Mouse (Mus musculus): Measurements from ENCODE around the gene Mmel1.

The Mmel1 gene

DNA sequence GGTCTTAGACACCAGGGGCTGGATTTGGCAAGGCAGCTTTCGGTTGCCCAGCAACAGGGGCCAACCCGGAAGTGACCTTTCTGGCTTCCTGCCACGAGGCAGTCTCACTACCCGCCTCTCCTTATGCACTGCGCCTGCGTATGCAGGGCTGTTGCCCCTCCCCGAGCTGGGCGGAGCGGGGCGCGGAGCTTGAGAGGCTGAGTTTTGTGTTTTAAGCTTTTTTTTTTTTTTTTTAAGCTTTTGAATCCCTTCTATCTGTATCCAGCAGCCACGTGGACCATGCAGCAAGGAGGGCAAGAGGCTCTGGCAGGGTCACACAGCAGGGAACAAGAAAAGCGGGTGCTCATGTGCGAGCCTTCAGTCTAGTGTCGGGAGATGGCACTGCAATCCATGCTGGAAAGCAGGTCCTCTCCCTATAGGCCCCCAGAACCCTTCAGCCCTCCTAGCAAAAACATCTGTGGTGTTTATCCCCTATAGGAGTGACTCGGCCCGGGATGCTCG is 5.1 kb upstream of the Mmel1 start:
- peak; percentile 89 for DNase-seq (ENCODE audit: low read depth, low spot score)

DNA sequence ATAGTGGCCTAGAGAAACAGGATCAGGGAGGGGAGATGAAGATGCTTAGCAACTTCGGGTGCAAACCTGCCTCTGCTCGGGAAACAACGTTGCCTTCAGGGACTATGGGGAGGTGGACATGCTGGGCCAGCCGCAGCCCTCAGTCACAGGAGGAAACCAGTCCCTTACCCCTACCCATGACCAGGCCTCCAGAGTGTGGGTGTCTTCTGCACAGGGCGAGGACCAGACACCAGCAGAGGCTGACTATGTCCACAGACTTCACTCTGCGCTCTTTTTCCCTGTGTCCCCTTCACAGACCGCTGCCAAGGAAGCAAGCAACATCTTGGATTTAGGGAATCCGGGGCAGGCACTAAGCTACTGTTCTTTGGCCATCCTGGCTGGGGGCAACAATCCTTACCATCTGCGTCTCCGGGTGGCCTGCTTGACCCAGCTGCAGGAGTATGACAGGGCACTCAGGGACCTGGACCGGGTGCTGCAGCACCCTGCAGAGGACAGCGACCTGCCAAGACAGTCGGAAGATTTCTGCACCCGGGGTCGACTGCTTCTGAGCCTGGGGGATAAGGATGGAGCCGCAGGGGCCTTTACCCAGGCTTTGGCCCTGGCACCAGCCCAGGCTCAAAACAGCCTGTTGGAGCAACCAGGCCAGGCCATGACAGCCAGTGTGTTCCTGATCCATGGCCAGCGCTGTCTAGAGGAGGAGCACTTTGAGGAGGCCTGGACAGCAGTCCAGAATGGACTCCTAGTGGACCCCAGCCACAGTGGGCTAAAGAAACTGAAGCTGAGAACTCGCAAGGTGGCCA is 4.2 kb upstream of the Mmel1 start:
- no peak for DNase-seq (ENCODE audit: low read depth, low spot score)

DNA sequence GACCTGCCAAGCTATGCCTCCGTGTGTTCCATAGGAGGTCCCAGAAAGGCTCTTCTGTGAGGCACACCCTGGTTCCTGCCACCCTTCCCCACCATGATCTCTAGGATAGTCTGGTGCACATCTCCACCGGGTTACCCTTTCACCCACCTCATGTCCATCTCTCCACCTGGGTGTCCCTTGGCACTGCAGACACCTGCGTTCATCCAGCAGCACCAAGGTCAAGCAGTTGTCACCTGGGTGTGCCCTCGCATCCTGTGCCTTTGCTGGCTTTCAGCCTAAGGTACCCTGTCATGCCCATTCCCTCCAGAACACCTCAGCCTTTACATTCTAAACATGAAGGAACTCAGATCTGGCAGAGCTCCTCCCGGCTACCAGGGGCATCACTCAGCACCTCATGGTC is 3.0 kb upstream of the Mmel1 start:
- no peak for DNase-seq (ENCODE audit: low read depth, low spot score)

DNA sequence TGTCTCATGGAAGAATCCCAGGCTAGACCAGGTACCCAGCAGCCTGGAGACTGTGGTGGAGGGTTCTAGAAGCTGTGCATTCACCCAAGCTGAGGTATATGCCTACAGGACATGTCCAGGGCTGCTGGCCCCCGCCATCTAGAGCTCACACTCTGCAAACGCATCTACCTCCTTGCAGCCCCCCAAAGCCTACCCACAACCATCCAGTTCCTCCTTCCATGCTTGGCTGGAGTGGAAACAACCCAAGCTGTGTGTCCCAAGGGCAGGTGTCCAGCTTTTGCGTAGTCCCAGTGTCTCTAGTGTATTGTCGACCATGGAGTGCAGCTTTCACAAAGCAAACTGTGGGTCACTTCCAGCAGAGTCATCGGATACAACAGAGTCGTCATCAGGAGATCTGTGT is 2.1 kb upstream of the Mmel1 start:
- DNase-seq (ENCODE audit: low read depth, low spot score): no peak

DNA sequence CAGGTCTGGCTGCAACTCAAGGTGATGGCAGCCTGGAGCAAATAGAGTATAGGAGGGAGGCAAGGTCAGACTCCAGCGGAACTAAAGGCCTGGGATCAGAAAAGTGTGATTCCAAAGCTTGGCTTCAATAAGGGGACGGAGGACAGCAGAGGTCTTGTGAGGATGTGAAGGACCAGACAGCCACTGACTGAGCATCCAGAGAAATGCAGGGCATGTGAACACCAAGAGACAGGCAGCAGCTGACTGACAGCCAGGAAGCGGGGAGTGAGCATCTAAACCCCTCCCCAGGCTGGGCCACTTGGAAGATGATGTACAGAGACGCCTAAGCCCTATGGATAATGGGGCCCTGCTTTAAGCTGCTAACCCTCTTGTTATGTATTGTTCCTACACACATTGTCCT is 1.3 kb downstream of the Mmel1 start:
- no peak for DNase-seq (ENCODE audit: low read depth, low spot score)

DNA sequence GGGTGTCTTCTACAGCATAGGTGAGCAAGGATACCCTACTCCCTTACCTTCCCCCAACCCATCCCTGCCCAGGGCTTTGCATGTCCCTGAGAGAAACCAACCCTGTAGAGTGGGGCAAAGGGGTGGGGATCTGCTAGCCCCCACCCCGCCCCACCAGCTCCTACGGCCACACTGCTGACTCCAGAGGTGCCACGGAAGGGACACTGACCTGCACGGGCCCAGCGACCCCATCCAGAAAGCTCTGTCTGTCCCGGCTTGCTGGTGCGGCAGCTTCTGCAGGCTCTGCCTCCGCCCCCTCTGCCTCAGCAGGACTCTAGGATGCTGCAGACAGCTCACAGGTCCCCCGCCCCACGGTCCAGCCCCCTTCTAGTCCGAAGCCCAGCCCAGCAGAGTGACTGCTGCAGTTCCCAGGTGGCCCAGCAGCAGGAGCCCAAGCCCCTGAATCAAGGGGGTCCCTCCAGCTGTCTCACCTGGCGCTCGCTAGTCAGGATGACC is 2.4 kb downstream of the Mmel1 start:
- no peak for DNase-seq (ENCODE audit: low read depth, low spot score)

DNA sequence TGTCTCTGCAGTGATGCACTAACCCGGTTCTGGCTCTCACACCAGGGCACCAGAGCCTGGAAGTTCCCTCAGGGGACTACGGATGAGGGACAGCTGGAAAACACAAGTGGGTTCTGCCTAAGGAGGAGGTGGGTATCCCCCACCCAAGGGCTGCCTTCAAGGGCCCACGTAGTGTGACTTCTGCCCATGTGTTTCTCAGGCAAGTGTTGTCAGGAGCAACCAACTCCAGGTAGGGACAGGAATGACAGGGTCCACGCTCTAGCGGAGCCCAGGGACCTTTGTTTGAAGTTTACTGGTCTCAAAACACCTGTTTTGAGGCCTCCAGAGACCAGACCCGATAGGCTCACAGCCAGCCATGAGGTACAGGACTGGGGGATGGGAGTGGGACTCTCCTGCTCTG is 3.8 kb downstream of the Mmel1 start:
- no peak for DNase-seq (ENCODE audit: low read depth, low spot score)

DNA sequence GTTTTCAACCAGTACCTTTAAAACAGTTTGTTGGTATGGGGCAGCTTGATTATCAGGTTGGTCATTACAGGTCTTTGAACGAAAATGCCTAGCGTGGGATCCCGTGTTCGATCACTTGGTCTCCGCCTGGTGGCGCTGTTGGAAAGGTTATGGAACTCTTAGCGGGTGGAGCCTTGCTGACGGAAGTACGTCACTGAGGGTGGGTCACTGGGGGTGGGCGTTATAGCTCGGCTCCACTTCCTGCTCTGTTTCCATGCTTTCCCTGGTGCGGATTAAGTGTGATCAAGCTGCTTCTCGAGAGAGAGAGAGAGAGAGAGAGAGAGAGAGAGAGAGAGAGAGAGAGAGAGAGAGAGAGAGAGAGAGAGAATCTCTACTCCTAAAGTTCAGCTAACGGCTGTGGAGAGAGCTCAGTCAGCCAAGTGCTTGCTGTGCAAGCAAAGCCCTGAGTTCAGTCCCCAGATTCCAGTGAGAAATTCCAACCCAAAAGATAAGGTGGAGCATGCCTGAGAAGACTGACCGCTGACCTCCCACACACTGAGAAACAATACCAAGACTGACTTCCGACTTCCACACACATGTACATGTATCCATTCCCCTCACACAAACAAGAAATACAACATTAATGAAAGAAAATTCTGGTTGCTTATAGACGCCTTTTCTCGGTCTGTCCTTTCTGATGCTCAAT is 8.6 kb downstream of the Mmel1 start:
- peak; percentile 95 for DNase-seq (ENCODE audit: low read depth, low spot score)

DNA sequence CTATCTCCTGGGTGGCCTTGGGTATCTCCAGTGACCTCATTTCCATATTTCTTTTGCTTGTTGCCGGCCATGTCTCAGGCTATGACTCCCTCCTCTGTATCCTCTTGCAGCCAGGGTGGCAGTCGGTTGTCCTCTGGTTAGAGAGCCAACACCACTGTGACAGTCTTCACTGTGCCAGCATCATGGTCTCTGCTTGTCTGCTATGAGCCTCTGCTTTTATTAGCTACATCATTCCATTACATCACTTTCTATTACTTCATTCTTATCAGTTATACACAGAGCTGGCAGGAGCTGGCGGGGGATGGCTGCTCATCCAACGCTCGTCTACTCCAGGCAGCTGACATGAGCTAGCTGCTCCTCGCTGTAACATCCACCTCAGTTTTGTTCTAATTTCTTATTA is 11.3 kb downstream of the Mmel1 start:
- no peak for DNase-seq (ENCODE audit: low read depth, low spot score)

DNA sequence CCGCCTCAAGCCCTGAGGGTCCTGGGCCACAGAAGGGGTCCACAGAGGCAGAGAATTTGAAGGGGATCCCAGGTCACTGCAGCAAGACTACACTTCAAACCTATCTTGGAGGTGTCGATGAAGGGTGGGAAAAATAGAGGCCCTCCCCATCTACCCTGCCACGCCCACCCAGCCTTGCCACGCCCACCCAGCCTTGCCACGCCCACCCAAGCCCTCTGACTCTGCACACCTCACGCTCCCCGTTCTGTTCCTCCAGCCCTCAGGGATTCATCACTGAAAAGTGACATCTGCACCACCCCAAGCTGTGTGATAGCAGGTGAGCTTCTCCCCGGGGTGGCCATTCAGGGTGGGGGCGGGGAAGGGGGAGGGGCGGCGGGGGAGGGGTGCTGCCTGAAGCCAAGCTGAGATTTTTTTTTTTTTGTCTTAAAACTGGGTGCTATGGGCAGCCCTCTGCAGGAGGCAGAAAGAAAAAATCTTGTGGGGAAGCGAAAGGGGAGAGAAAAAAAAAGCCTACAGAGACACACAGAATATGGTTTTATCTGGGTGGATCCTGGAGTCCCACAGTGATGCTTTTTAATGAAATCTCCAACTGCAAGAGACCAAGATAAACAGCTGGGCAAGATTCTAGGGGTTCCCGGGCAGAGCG is 12.8 kb downstream of the Mmel1 start:
- no peak for DNase-seq (ENCODE audit: low read depth, low spot score)

DNA sequence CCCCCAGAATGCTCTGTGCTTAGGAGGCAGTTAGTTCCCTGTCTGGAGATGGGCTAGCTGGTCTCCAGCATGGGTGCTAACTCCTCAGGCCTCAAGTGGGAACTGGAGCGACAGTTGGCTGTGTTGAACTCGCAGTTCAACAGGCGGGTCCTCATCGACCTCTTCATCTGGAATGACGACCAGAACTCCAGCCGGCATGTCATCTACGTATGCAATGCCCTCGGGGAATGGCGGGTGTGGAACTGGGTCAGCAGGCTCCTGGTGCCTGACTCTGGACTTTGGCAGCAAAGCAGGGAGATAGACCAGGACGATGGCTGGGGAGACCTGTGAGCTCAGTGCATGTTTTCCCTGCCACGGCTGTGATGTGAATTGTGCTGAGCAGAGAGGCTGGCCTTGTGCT is 16.0 kb downstream of the Mmel1 start:
- DNase-seq (ENCODE audit: low read depth, low spot score): no peak

DNA sequence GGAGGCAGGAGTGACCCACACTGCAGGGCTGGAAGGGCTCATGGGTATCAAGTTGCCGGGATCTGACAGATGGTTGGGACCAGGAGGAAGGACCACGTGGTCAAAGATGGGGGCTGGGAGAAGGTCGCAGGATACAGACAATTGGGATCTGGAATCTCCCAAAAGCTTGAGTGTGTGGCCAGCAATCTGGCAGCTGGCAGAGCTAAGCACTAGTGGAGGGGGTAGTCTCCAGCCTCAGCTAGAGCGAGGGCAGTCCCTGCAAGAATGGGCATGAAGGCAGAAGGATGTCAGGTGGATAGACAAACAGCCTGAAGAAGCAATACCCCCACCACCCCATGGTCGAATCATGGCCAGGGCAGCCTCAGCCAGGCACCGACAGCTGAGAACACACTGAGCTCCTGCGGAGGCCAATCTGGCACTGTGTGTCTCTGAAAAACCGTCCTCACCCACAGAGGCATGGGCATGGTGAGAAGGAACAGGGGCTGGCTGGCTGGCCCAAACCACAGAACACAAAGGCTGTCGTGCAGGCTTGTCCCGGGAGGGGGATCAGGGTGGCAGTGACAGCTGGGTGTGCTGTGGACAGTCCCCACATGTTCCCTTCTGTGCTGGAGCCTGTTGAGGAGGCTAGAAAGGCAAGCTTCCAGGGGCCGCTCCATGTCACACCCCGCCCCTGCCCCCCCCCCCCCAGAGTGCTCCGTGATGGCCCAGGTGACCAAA is 17.6 kb downstream of the Mmel1 start:
- DNase-seq (ENCODE audit: low read depth, low spot score): no peak

DNA sequence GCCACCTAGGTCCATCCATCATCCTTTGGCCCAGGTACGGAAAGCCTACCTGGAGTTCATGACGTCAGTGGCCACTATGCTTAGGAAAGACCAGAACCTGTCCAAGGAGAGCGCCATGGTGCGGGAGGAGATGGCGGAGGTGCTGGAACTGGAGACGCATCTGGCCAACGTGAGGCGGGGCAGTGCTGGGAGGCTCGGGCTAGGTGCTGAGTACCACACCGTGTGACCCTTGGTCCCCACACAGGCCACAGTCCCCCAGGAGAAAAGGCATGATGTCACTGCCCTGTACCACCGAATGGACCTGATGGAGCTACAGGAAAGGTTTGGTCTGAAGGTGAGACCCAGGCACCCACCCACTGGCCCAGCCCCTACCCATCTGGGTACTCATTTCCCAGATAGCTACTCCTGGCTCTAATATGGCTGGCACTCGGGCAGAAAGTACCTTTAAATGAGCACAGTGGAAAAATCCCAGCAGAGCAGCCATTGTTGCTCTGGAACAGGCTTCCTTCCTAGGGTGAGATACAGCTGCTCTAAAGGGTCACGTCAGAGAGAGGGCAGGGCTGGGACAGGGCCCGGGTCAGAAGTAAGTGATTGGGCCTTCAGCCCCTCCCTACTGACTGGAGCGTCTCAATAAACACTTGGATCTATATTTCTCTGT is 18.3 kb downstream of the Mmel1 start:
- DNase-seq (ENCODE audit: low read depth, low spot score): no peak

DNA sequence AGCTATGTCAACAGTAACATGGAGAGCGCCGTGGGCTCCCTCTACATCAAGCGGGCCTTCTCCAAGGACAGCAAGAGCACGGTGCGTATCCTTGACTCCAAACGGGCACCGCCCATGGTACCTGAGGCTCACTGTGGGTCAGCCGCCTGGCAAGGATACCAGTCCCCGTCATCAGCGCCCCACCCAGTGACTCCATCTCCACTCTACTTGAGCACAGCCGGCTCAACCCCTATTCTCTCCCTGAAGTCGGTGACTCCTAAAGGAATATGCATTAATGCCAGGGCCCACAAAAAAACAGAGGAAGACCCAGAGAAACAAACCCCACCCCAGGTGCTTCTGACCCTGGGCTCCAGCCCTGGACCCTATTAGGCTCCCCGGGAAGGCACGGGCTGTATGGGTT is 21.5 kb downstream of the Mmel1 start:
- no peak for DNase-seq (ENCODE audit: low read depth, low spot score)

DNA sequence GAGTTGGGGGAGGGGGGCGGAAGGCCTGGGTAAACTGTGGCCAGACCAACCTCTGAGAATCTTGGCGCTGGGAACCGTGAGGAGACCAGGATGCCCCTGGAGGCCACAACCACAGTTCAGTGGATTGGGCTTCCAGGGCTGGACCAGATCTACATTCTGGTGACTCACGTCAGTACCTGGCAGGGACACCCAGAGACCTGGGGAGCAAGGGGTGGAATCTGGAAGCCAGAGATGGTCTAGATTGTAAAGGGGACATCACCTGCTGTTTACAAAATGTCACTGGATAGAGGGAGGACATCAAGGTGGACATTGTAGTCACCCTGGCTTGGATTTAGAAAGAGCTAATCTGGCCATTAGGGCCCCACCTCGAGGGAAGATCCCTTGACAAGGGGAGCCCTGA is 26.2 kb downstream of the Mmel1 start:
- no peak for DNase-seq (ENCODE audit: low read depth, low spot score)

DNA sequence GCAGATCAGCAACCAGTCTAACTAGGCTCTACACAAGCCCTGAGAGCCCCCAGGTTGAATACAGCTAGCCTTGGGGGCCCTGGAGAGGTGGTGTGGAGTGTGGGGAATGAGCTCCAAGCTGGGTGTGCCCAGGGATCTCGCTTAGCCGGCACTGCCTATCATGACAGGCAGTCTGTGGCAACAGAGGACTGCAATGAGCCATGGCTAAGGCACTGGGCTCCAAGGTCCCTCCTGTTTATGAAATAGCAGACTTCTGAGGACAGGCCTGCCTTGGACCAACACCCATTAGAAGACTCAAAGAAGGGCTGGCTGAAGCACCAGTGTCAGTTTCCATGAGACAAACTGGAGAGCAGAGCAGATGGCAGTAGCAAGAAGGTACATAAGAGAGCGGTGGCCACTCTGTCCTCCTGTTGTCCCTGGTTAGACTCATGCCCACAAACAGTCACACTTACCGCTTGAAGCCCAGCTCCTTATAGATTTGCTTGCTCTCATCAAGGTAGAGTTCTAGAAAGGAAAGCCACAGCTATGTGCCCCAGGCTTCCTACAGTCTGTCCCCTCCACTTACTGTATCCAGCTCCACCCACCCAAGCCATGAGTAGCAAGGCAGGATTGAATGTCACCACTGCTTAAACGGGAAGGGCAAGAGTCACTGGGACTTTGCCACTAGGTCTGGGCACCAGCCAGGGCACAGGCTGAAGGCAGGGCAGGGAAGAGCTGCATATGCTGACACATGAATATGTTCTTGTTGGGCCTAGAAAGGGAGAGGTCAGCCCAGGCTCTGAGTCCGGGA is 28.5 kb downstream of the Mmel1 start:
- peak; percentile 81 for DNase-seq (ENCODE audit: low read depth, low spot score)

DNA sequence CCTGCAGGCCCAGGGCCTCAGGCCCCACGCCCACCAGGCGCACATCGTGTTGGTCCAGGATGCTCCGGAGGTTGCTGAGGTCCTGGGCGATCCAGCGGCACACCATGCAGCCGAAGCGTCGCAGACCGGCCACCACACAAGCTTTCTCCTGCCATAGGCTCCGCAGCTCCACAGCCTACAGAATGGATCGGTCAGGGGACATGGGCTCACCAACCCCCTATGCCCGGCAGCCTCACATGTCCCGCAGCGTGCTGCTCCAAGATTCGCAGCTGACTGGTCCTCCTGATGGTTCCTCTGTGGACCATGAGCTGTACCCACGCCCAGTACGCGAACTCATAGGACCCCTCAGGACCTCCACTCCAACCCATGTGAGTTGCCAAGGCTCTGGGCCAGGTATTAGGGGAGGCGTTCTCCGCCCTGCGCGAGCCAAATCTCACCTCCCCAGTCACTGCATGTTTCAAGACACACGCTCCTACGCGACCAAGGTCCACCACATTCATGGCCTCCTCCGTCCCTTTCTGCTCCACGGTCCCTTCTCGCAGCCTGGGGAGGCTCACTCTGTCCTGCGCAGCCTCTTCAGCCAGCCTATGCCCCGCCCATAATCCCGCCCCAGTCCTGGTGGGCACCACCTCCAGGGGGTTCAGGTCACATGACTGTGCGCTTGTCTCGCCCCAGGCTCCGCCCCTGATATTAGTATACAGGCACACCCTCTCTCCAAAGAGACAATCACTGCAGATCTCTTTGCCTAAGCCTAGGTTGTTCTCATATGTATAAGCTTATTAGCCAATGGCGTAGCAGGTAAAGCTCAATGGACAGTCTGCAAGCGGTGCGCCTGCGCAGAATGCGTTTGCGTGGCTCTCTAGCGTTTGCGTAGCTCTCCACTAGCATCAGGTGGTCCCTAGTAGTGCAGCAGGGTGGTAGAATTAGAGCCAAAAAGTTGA is 29.4 kb downstream of the Mmel1 start, which contains the start of gene Fam213b:
TSS of gene Fam213b (minus strand) at position 630 of the 941 bp plus-strand sequence.
- peak; percentile 88 for DNase-seq (ENCODE audit: low read depth, low spot score)

DNA sequence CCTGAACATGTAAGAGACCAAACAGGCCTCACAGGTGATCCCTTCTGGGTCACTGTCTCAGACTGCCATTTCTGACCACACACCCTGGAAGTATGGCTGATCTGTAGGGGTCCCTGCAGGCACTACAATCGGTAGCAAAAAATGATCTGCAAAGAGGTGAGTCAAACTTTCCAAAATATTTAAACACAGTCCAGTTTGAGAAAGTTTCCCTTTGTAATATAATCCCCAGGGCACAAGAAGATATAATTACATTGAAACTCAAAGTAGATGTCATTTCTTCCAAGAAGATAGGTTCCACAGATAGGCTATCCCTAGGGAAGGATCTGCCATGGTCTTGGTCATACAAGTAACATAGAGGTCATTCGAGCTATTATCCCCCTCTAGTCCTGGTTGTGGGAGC is 33.0 kb downstream of the Mmel1 start:
- no peak for DNase-seq (ENCODE audit: low read depth, low spot score)
